Mouse (Mus musculus) heart, embryonic 15.5 days (tissue): ENCODE data around the gene Aoc1. TPM values are rescaled to one million over a fixed set of nuclear protein-coding genes. Genes with fewer than 3 reads are reported as not detected.
A peak's percentile ranks its signal among the peaks of the same experiment; 100 is the strongest.

Experiments
- ATAC-seq: fragments of 200-750 bp; cut with Nextera tagmentation; replicated peaks from 2 replicates; pipeline ENCODE4 v1.8.0; 2017; ENCODE audit warnings: low read depth, moderate TSS enrichment; ENCODE audit not compliant: insufficient number of reproducible peaks, insufficient read depth, low FRiP score
- H3K27ac ChIP-seq: fragments of 300-500 bp; sonication (generic); 2 replicates; pipeline ENCODE4 v1.5.1; 2015; ENCODE audit warnings: mild to moderate bottlenecking, inconsistent platforms
- H3K27me3 ChIP-seq: fragments of 300-500 bp; sonication (generic); 2 replicates; pipeline ENCODE4 v1.6.1; 2015; ENCODE audit warnings: inconsistent platforms
- H3K36me3 ChIP-seq: fragments of 300-500 bp; sonication (generic); 2 replicates; pipeline ENCODE4 v1.6.1; 2015; ENCODE audit warnings: mild to moderate bottlenecking, inconsistent platforms
- H3K4me1 ChIP-seq: fragments of 300-500 bp; sonication (generic); replicated peaks from 2 replicates; pipeline ENCODE4 v1.6.1; 2015; ENCODE audit warnings: inconsistent platforms
- H3K4me2 ChIP-seq: fragments of 300-500 bp; sonication (generic); 2 replicates; pipeline ENCODE4 v1.6.1; 2015; ENCODE audit warnings: inconsistent platforms, mild to moderate bottlenecking, moderate library complexity
- H3K4me3 ChIP-seq: fragments of 300-500 bp; sonication (generic); 2 replicates; pipeline ENCODE4 v1.5.1; 2015; ENCODE audit warnings: mild to moderate bottlenecking, inconsistent platforms
- H3K9ac ChIP-seq: fragments of 300-500 bp; sonication (generic); 2 replicates; pipeline ENCODE4 v1.6.1; 2015; ENCODE audit warnings: mild to moderate bottlenecking, inconsistent platforms
- H3K9me3 ChIP-seq: fragments of 300-500 bp; sonication (generic); replicated peaks from 2 replicates; pipeline ENCODE4 v1.6.1; 2016; ENCODE audit warnings: inconsistent platforms
- WGBS: fragments of 180-500 bp; shearing (Covaris S2); methylation state at CpG from one replicate; pipeline ENCODE4 v1.1.7; 2015; ENCODE audit warnings: mixed read lengths; 5-methylcytosine and 5-hydroxymethylcytosine counted together
- polyA plus RNA-seq: library from polyadenylated mRNA; unstranded; fragments of >200 nt; fragmentation: Nextera tagmentation; extraction: Ambion mirVana; gene quantifications from 2 replicates; pipeline ENCODE4 v1.2.1, GENCODE M21; 2015

Aoc1 gene
- polyA plus RNA-seq: not detected in 2 replicates

- 72% methylated on average over 5 of the region's 5 CpGs for WGBS
- Histone ChIP-seq H3K9ac (no peak within 1 kb of the TSS), H3K36me3 (no peaks in the 10 kb centered on the region), H3K27me3 (no peaks in the 10 kb centered on the region), H3K4me3 (no peak within 1 kb of the TSS), H3K4me2 (no peak within 1 kb of the TSS), H3K4me1 (no peaks in the 10 kb centered on the region), H3K9me3 (no peaks in the 10 kb centered on the region), H3K27ac (no peak within 1 kb of the TSS)
- no peak for ATAC-seq
Observed at GRCm38 (mm10) chr6:48872596-48872995, at the start of gene Aoc1. Aoc1 (plus strand) TSS chr6:48872896.

- Histone ChIP-seq H3K36me3 (no peaks in the 10 kb centered on the region), H3K27me3 (no peaks in the 10 kb centered on the region), H3K4me3 (no peak overlapping the region), H3K27ac (no peak overlapping the region), H3K4me1 (0 out of 2 replicates have a peak, but pooled peaks cover 4% of the 10 kb centered on the region), H3K9me3 (no peaks in the 10 kb centered on the region), H3K9ac (no peak overlapping the region), H3K4me2 (no peak overlapping the region)
- no peak for ATAC-seq
- WGBS: 69% methylated on average over 7 of the region's 7 CpGs
Observed at GRCm38 (mm10) chr6:48825016-48825415, 47.7 kb upstream of the Aoc1 start.

- H3K9ac ChIP-seq: no peak overlapping the region
- no peak overlapping the region for H3K4me2 ChIP-seq
- no peak for ATAC-seq
- peaks cover 15% of the 10 kb centered on the region for H3K36me3 ChIP-seq
- WGBS: 43% methylated on average over 1 of the region's 1 CpGs
- 0 out of 2 replicates have a peak, but pooled peaks cover 8% of the 10 kb centered on the region for H3K4me1 ChIP-seq
- no peak overlapping the region for H3K27ac ChIP-seq
- no peaks in the 10 kb centered on the region for H3K9me3 ChIP-seq
- no peaks in the 10 kb centered on the region for H3K27me3 ChIP-seq
- no peak overlapping the region for H3K4me3 ChIP-seq
Observed at GRCm38 (mm10) chr6:48828976-48829375, 43.7 kb upstream of the Aoc1 start.

GRCm38 (mm10) chr6:48829651-48830050 lies 43.0 kb upstream of the Aoc1 start:
- Histone ChIP-seq H3K9ac (no peak overlapping the region), H3K4me3 (no peak overlapping the region), H3K27me3 (no peaks in the 10 kb centered on the region), H3K27ac (no peak overlapping the region), H3K9me3 (no peaks in the 10 kb centered on the region), H3K4me1 (0 out of 2 replicates have a peak, but pooled peaks cover 8% of the 10 kb centered on the region), H3K36me3 (peaks cover 22% of the 10 kb centered on the region), H3K4me2 (no peak overlapping the region)
- ATAC-seq: no peak

GRCm38 (mm10) chr6:48830241-48830640 lies 42.5 kb upstream of the Aoc1 start:
- H3K9me3 ChIP-seq: no peaks in the 10 kb centered on the region
- ATAC-seq: no peak
- H3K27ac ChIP-seq: peak overlapping the region; percentile 27; the same call in 1 of the 2 replicates

GRCm38 (mm10) chr6:48831141-48831540 lies 41.6 kb upstream of the Aoc1 start:
- WGBS: 84% methylated on average over 5 of the region's 5 CpGs
- Histone ChIP-seq H3K27me3 (no peaks in the 10 kb centered on the region), H3K4me2 (no peak overlapping the region), H3K9me3 (no peaks in the 10 kb centered on the region), H3K4me3 (no peak overlapping the region), H3K9ac (no peak overlapping the region), H3K36me3 (peaks cover 37% of the 10 kb centered on the region), H3K4me1 (0 out of 2 replicates have a peak, but pooled peaks cover 8% of the 10 kb centered on the region), H3K27ac (no peak overlapping the region)
- ATAC-seq: no peak

More at GRCm38 (mm10) chr6:48830241-48830640, 42.5 kb upstream of the Aoc1 start:
- no peaks in the 10 kb centered on the region for H3K27me3 ChIP-seq
- no peak overlapping the region for H3K4me3 ChIP-seq
- no peak overlapping the region for H3K9ac ChIP-seq
- WGBS: 36% methylated on average over 1 of the region's 1 CpGs
- peaks cover 28% of the 10 kb centered on the region for H3K36me3 ChIP-seq
- no peak overlapping the region for H3K4me2 ChIP-seq
- H3K4me1 ChIP-seq: 0 out of 2 replicates have a peak, but pooled peaks cover 8% of the 10 kb centered on the region

GRCm38 (mm10) chr6:48832426-48832825 lies 40.3 kb upstream of the Aoc1 start:
- H3K9ac ChIP-seq: no peak overlapping the region
- no peak for ATAC-seq
- peaks cover 39% of the 10 kb centered on the region for H3K36me3 ChIP-seq
- no peak overlapping the region for H3K4me2 ChIP-seq
- H3K4me3 ChIP-seq: no peak overlapping the region
- H3K4me1 ChIP-seq: 0 out of 2 replicates have a peak, but pooled peaks cover 8% of the 10 kb centered on the region
- no peak overlapping the region for H3K27ac ChIP-seq
- no peaks in the 10 kb centered on the region for H3K9me3 ChIP-seq
- H3K27me3 ChIP-seq: no peaks in the 10 kb centered on the region
- WGBS: 76% methylated on average over 1 of the region's 1 CpGs

GRCm38 (mm10) chr6:48833515-48833914 lies 39.2 kb upstream of the Aoc1 start:
- Histone ChIP-seq H3K27me3 (no peaks in the 10 kb centered on the region), H3K4me3 (no peak overlapping the region), H3K4me2 (no peak overlapping the region), H3K4me1 (peaks cover 14% of the 10 kb centered on the region), H3K9me3 (no peaks in the 10 kb centered on the region), H3K27ac (no peak overlapping the region), H3K9ac (no peak overlapping the region), H3K36me3 (peaks cover 43% of the 10 kb centered on the region)
- ATAC-seq: no peak
- WGBS: 91% methylated on average over 4 of the region's 4 CpGs

- Histone ChIP-seq H3K4me1 (peaks cover 23% of the 10 kb centered on the region), H3K4me2 (no peak overlapping the region), H3K4me3 (no peak overlapping the region), H3K27me3 (no peaks in the 10 kb centered on the region), H3K36me3 (peaks cover 43% of the 10 kb centered on the region), H3K9ac (no peak overlapping the region), H3K9me3 (no peaks in the 10 kb centered on the region), H3K27ac (no peak overlapping the region)
- WGBS: 76% methylated on average over 5 of the region's 5 CpGs
- no peak for ATAC-seq
Observed at GRCm38 (mm10) chr6:48835241-48835640, 37.5 kb upstream of the Aoc1 start.

- Histone ChIP-seq H3K4me2 (no peak overlapping the region), H3K9ac (no peak overlapping the region), H3K27me3 (no peaks in the 10 kb centered on the region), H3K36me3 (peaks cover 43% of the 10 kb centered on the region), H3K27ac (no peak overlapping the region), H3K9me3 (no peaks in the 10 kb centered on the region), H3K4me3 (no peak overlapping the region), H3K4me1 (peaks cover 24% of the 10 kb centered on the region)
- 85% methylated on average over 5 of the region's 5 CpGs for whole genome bisulfite sequencing
- ATAC-seq: no peak
Observed at GRCm38 (mm10) chr6:48836146-48836545, 36.5 kb upstream of the Aoc1 start.

GRCm38 (mm10) chr6:48837516-48837915 lies 35.2 kb upstream of the Aoc1 start:
- no peaks in the 10 kb centered on the region for H3K27me3 ChIP-seq
- no peak for ATAC-seq

GRCm38 (mm10) chr6:48838321-48839080 lies 34.2 kb upstream of the Aoc1 start:
- peaks cover 33% of the 10 kb centered on the region for H3K36me3 ChIP-seq
- no peak for ATAC-seq
- H3K9ac ChIP-seq: no peak overlapping the region
- H3K4me1 ChIP-seq: peaks cover 40% of the 10 kb centered on the region
- H3K27ac ChIP-seq: no peak overlapping the region
- 67% methylated on average over 6 of the region's 6 CpGs for WGBS
- H3K27me3 ChIP-seq: no peaks in the 10 kb centered on the region
- H3K4me3 ChIP-seq: no peak overlapping the region
- H3K4me2 ChIP-seq: peak overlapping the region; percentile 3; the same call in 1 of the 2 replicates
- no peaks in the 10 kb centered on the region for H3K9me3 ChIP-seq

More at GRCm38 (mm10) chr6:48837516-48837915, 35.2 kb upstream of the Aoc1 start:
- Histone ChIP-seq H3K9me3 (no peaks in the 10 kb centered on the region), H3K36me3 (peaks cover 43% of the 10 kb centered on the region), H3K4me3 (no peak overlapping the region), H3K4me1 (peaks cover 37% of the 10 kb centered on the region), H3K9ac (no peak overlapping the region), H3K4me2 (no peak overlapping the region), H3K27ac (no peak overlapping the region)
- 84% methylated on average over 7 of the region's 7 CpGs for WGBS
